Mouse (Mus musculus) liver, embryonic 15.5 days (tissue): Measurements from ENCODE around the gene Lhx6. TPM values are rescaled to one million over a fixed set of nuclear protein-coding genes. Genes with fewer than 3 reads are reported as not detected.
"Not testable (repeated sequence)": the region's sequence is repeated elsewhere in the genome, so short reads cannot be mapped to it uniquely, and the experiment has no call there.

Source experiments
- ATAC-seq: fragments of 200-750 bp; cut with Nextera tagmentation; 2 replicates; pipeline ENCODE4 v1.8.0; 2017; ENCODE audit warnings: moderate number of reproducible peaks, mild to moderate bottlenecking, moderate library complexity; ENCODE audit not compliant: insufficient read depth
- H3K27ac ChIP-seq: fragments of 300-500 bp; sonication (generic); replicated peaks from 2 replicates; pipeline ENCODE4 v1.5.1; 2015; ENCODE audit warnings: mild to moderate bottlenecking, inconsistent platforms
- H3K27me3 ChIP-seq: fragments of 300-500 bp; sonication (generic); 2 replicates; pipeline ENCODE4 v1.6.1; 2015; ENCODE audit warnings: mild to moderate bottlenecking, inconsistent platforms
- H3K36me3 ChIP-seq: fragments of 300-500 bp; sonication (generic); replicated peaks from 2 replicates; pipeline ENCODE4 v1.6.1; 2015; ENCODE audit warnings: moderate library complexity, mild to moderate bottlenecking, inconsistent platforms
- H3K4me1 ChIP-seq: fragments of 300-500 bp; sonication (generic); replicated peaks from 2 replicates; pipeline ENCODE4 v1.6.1; 2015; ENCODE audit warnings: inconsistent platforms
- H3K4me2 ChIP-seq: fragments of 300-500 bp; sonication (generic); 2 replicates; pipeline ENCODE4 v1.6.1; 2015; ENCODE audit warnings: moderate library complexity, mild to moderate bottlenecking, inconsistent platforms
- H3K4me3 ChIP-seq: fragments of 300-500 bp; sonication (generic); replicated peaks from 2 replicates; pipeline ENCODE4 v1.5.1; 2015; ENCODE audit warnings: mild to moderate bottlenecking, inconsistent platforms
- H3K9ac ChIP-seq: fragments of 300-500 bp; sonication (generic); 2 replicates; pipeline ENCODE4 v1.6.1; 2015; ENCODE audit warnings: moderate library complexity, mild to moderate bottlenecking, inconsistent platforms
- H3K9me3 ChIP-seq: fragments of 300-500 bp; sonication (generic); replicated peaks from 2 replicates; pipeline ENCODE4 v1.6.1; 2016; ENCODE audit warnings: inconsistent platforms
- WGBS: fragments of 180-500 bp; shearing (Covaris S2); methylation state at CpG from one replicate; pipeline ENCODE4 v1.1.7; 2015; ENCODE audit warnings: mixed read lengths; ENCODE audit not compliant: insufficient replicate concordance; 5-methylcytosine and 5-hydroxymethylcytosine counted together
- polyA plus RNA-seq: library from polyadenylated mRNA; unstranded; fragments of >200 nt; fragmentation: Nextera tagmentation; extraction: Ambion mirVana; gene quantifications from 2 replicates; pipeline ENCODE4 v1.2.1, GENCODE M21; 2015

The Lhx6 gene
- polyA plus RNA-seq, result 0.31 and 0.37 TPM in 2 replicates

DNA sequence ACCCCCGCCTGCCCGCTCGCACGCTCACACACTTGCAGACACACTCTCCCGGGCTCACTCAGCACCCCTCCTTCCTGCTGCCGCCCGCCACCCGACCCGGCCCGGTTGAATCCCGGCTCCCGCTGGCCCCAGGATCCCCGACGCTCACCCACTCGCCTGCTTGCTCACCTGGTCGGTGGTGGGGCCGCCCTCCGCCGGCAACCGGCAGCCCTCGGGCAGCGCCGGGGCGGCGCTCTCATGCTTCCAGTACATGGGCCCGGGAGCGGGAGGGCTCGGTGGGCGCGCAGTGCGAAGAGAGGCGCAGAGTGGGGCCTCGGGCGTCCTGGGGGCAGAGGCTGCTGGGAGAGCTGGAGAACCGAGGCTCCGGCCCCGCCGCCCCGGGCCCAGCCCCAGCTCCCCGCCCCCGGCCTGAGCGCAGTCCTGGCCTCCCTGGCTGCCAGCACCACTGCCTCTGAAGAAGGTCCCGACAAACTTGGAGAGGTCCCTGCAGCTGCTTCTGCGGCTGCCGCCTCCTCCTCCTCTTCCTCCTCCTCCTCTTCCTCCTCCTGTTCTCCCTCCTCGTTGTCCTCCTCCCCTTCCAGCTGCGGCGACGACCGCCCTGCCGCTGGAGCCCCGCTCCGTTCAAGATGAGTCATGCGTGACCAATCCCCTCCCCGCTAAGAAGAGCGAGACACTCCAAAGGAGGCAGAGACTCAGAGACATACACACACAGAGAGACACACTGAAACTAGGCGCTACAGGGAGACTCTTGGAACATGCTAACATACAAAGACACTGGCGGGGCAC lies at the start of gene Lhx6:
Gene Lhx6, minus strand, starts transcription at position 453 of the 786 bp plus-strand sequence.
- Histone ChIP-seq H3K4me2 (peak within 1 kb of the TSS; percentile 51), H3K4me1 (peaks cover 22% of the 10 kb centered on the region), H3K27me3 (peaks cover 99% of the 10 kb centered on the region), H3K4me3 (peak within 1 kb of the TSS; percentile 35), H3K27ac (no peak within 1 kb of the TSS), H3K9me3 (no peaks in the 10 kb centered on the region), H3K36me3 (no peaks in the 10 kb centered on the region), H3K9ac (no peak within 1 kb of the TSS)
- under 1% methylated on average over 58 of the region's 58 CpGs for WGBS
- ATAC-seq, result no peak

DNA sequence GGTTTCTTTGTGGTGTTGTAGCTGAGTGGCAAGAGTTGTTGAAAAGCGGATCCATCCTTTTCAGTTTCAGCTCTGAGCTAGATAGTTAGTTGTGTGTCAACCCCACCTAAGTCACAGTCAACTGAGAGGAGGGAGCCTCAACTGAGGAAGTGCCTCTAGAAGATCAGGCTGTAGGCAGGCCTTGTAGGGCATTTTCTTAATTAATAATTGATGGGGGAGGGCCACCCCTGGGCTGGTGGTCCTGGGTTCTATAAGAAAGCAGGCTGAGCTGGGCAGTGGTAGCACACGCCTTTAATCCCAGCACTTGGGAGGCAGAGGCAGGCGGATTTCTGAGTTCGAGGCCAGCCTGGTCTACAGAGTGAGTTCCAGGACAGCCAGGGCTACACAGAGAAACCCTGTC lies 47.2 kb upstream of the Lhx6 start:
- H3K9ac ChIP-seq, ATAC-seq, H3K4me3 ChIP-seq, H3K4me1 ChIP-seq, H3K27me3 ChIP-seq, H3K27ac ChIP-seq, H3K9me3 ChIP-seq, H3K4me2 ChIP-seq: not testable (repeated sequence)
- peaks cover 37% of the 10 kb centered on the region for H3K36me3 ChIP-seq
- 75% methylated on average over 4 of the region's 4 CpGs for WGBS

DNA sequence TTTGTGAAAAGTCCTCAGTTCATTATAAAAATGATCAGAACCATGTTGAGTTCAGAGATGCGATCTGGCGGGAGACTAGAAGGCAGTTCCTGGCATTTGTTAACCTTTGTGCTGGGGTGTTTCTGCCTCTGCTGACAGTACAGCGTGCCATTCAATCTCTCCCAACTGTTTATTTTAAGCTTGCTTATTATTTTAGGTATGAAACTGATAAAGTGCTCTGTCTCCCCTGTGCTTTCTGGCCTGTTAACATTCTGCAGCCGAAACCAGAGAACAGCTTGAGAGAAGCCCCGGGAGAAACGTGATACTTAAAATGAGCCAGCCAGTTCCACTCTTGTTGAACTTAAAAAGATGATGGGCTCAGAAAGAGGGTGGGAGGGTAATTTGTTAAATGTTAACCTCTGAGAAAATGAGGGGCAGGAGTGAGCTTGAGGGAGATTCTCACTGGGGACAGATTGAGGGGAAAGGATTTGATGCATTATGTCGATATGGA lies 43.7 kb upstream of the Lhx6 start:
- no peaks in the 10 kb centered on the region for H3K27me3 ChIP-seq
- H3K4me3 ChIP-seq, result no peak overlapping the region
- no peaks in the 10 kb centered on the region for H3K9me3 ChIP-seq
- H3K4me2 ChIP-seq, result no peak overlapping the region
- H3K27ac ChIP-seq, result no peak overlapping the region
- no peaks in the 10 kb centered on the region for H3K4me1 ChIP-seq
- 83% methylated on average over 7 of the region's 7 CpGs for WGBS
- ATAC-seq, result no peak
- H3K9ac ChIP-seq, result no peak overlapping the region
- H3K36me3 ChIP-seq, result peaks cover 23% of the 10 kb centered on the region

DNA sequence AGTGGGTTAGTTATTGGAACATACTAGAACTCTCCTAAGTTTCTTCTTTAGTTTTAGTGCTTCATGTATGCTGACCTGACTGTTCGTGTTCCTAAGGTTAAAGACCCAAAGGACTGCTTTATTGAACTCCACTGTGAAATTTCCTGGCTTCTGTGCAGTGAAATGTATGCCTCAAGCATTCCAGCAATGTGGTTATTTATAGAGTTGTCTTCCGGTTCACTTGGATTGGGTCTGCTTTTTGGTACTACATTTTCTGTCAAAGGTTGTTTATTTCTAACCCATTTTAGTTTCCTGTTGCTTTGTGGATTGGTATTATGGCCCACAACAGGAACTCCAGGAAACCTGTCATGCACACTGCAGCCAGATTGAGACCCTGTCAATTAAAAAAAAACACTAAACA lies 33.9 kb upstream of the Lhx6 start:
- Histone ChIP-seq H3K9me3 (no peaks in the 10 kb centered on the region), H3K36me3 (peaks cover 18% of the 10 kb centered on the region), H3K9ac (no peak overlapping the region), H3K27me3 (no peaks in the 10 kb centered on the region), H3K27ac (peak overlapping the region; percentile 3; the same call in 1 of the 2 replicates), H3K4me1 (peaks cover 23% of the 10 kb centered on the region), H3K4me3 (no peak overlapping the region), H3K4me2 (no peak overlapping the region)
- ATAC-seq, result no peak
- 67% methylated on average over 2 of the region's 2 CpGs for WGBS

DNA sequence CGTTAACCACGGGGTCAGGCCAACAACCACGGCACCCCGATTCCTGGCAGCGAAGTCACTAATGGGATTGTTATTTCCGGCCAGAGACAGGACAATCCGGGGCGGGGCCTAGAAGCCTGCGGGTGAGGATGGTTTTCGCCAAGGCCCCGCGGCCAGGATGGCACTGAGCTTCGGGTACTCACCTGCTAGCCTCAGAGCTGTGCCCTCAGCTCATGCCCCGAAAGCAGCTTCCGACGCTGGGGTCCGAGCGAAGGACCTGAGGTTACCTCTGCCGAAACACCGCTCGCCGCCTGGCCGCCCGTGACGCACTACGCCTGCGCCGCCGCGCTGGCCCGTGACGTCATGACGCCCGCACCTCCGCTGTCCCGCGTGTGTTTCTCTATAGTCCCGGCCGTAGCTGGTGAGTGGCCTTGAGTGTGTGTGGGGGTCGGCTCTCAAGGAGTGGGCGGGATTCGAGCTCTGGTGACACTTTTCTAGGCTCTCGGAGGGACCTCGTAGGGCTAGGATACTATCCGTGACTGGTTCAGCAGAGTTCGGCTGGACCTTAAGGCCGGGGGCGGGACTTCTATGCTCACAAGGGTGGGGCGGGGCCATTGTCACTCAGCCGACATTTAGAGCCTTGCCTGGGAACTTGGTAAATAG lies 31.2 kb upstream of the Lhx6 start, which contains the start of the genes Mrrf and Rbm18:
Gene Mrrf, plus strand, starts transcription at position 90 of the 642 bp plus-strand sequence.
Gene Rbm18, minus strand, starts transcription at position 474 of the 642 bp plus-strand sequence.
- H3K27me3 ChIP-seq, result no peaks in the 10 kb centered on the region
- H3K4me1 ChIP-seq, result peaks cover 23% of the 10 kb centered on the region
- peak within 1 kb of the TSS; percentile 80 for H3K4me2 ChIP-seq
- under 1% methylated on average over 50 of the region's 50 CpGs for WGBS
- peak within 1 kb of the TSS; percentile 85 for H3K9ac ChIP-seq
- H3K9me3 ChIP-seq, result no peaks in the 10 kb centered on the region
- H3K27ac ChIP-seq, result peak within 1 kb of the TSS; percentile 85
- ATAC-seq, result peak; percentile 94
- peak within 1 kb of the TSS; percentile 89 for H3K4me3 ChIP-seq
- H3K36me3 ChIP-seq, result peaks cover 33% of the 10 kb centered on the region

DNA sequence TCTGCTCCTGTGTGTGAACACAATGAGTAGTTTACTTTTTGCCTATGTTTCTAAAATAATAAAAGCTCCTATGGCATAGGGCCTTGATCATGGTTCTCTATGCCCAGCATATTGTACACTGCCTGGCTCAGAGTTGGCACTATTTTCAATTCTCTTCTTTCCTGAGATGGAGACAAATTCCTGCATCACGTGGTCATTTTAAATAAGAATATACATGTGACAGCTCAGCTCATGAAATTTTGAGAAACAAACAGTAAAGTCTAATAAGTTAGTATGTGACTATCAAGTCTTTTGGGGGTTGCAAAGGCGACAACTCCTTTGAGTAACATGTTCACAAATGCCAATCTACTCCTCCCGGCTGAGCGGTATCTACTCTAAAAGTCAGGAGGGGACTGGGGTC lies 30.7 kb upstream of the Lhx6 start:
- ATAC-seq, result no peak
- Histone ChIP-seq H3K9ac (peak overlapping the region; percentile 85), H3K4me1 (peaks cover 23% of the 10 kb centered on the region), H3K9me3 (no peaks in the 10 kb centered on the region), H3K4me3 (peak overlapping the region; percentile 89), H3K4me2 (peak overlapping the region; percentile 80), H3K27ac (peak overlapping the region; percentile 85), H3K36me3 (peaks cover 34% of the 10 kb centered on the region), H3K27me3 (no peaks in the 10 kb centered on the region)
- WGBS, result 0% methylated on average over 4 of the region's 4 CpGs

DNA sequence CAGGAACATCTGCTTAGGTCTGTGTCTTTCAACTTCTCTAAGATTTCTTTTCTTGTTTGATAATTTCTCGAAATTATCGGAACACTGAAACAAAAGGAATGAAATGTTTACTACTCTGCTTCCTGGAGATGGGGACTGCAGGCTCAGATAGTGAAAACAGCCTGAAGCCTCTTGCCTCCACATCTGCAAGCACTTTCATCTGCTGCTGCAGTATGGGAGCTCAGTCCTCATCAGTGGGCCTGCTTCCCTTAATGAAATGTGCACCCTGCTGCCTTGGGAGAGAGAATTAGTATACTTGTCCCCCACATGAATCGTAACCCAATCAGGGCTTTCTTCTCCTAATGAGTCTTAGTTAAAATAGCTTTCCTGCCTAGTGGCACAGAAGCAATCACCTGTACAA lies 23.8 kb upstream of the Lhx6 start:
- H3K27ac ChIP-seq, result no peak overlapping the region
- ATAC-seq, result no peak
- 82% methylated on average over 3 of the region's 3 CpGs for WGBS
- H3K9me3 ChIP-seq, result no peaks in the 10 kb centered on the region
- no peaks in the 10 kb centered on the region for H3K4me1 ChIP-seq
- H3K27me3 ChIP-seq, result no peaks in the 10 kb centered on the region
- no peak overlapping the region for H3K9ac ChIP-seq
- peaks cover 80% of the 10 kb centered on the region for H3K36me3 ChIP-seq
- no peak overlapping the region for H3K4me3 ChIP-seq
- H3K4me2 ChIP-seq, result no peak overlapping the region

DNA sequence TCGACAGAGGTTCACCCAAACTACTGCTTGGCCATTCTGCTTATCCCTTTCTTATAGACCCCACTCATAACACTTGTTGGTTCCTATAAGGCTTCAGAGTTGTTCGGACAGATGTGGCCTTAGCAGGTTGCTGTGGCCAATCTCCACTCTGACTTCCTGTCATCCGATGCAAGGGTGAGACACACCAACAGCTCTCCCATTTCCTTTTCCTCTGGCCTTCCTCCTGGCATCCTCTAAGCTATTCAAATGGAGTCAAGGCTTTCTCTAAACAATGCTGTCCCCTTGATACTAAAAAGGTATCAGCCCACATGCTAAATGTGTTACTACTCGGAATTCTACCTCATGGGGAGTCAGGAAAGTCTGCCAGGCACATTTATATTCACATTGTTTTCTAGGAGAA lies 22.8 kb upstream of the Lhx6 start:
- Histone ChIP-seq H3K36me3 (peaks cover 77% of the 10 kb centered on the region), H3K4me1 (no peaks in the 10 kb centered on the region), H3K27ac (no peak overlapping the region), H3K4me2 (no peak overlapping the region), H3K9ac (no peak overlapping the region), H3K4me3 (no peak overlapping the region), H3K9me3 (no peaks in the 10 kb centered on the region), H3K27me3 (no peaks in the 10 kb centered on the region)
- no peak for ATAC-seq
- WGBS, result 58% methylated on average over 4 of the region's 4 CpGs

DNA sequence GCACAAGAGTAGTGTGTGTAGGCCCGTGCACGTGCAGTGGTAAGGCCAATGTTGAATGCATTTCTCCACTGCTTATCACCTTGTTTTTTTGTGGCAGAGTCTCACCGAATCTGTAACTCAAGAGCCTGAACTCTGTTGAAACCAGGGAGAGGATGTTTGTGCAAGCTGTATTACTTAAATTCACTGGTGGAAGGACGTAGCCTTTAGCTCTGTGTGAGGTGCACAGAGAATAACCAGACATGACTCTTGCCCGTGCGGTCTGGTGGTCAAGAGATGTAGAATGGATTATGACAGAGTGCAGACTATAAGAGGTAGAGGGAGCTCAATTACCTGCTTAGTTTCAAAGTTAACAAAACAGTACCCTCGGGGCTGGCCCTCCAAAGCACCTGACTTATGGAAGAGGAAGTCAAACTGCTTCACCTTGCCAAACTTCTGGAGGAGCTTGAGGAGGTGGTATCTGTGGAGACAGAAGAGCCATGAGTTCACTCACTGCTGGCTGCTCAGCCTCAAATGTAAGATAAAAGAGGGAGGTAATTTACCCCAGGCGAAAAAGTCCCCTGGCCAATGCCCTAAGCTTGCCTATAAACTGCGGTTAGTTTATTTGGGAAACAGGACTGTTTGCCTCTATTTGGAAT lies 21.7 kb upstream of the Lhx6 start:
- H3K9me3 ChIP-seq, result no peaks in the 10 kb centered on the region
- H3K36me3 ChIP-seq, result peaks cover 78% of the 10 kb centered on the region
- H3K4me1 ChIP-seq, result no peaks in the 10 kb centered on the region
- no peak for ATAC-seq
- no peak overlapping the region for H3K4me3 ChIP-seq
- H3K27me3 ChIP-seq, result no peaks in the 10 kb centered on the region
- no peak overlapping the region for H3K9ac ChIP-seq
- H3K4me2 ChIP-seq, result no peak overlapping the region
- 82% methylated on average over 9 of the region's 9 CpGs for WGBS
- H3K27ac ChIP-seq, result no peak overlapping the region

DNA sequence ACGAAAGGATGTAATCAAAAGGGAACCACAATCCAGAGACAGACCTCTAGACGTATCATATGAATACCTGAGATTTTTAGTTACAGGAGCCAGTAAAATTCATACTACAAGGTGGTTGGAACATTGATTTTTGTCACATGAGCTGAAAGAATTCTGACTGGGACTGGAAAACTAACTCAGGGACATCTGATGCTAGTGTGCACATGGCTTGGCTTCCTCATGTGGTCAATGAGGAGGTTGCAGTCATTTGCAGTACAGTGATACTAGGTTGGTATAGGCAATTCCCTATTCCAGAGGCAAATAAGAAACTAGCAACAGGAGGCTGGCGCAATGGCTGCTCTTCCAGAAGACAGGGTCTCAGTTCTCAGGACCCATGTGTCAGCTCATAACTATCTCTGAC lies 7.4 kb upstream of the Lhx6 start:
- WGBS, result 45% methylated on average over 3 of the region's 3 CpGs
- no peak overlapping the region for H3K4me3 ChIP-seq
- no peak for ATAC-seq
- H3K9ac ChIP-seq, result no peak overlapping the region
- no peak overlapping the region for H3K27ac ChIP-seq
- peaks cover 40% of the 10 kb centered on the region for H3K27me3 ChIP-seq
- H3K36me3 ChIP-seq, result peaks cover 15% of the 10 kb centered on the region
- no peak overlapping the region for H3K4me2 ChIP-seq
- no peaks in the 10 kb centered on the region for H3K9me3 ChIP-seq
- no peaks in the 10 kb centered on the region for H3K4me1 ChIP-seq

DNA sequence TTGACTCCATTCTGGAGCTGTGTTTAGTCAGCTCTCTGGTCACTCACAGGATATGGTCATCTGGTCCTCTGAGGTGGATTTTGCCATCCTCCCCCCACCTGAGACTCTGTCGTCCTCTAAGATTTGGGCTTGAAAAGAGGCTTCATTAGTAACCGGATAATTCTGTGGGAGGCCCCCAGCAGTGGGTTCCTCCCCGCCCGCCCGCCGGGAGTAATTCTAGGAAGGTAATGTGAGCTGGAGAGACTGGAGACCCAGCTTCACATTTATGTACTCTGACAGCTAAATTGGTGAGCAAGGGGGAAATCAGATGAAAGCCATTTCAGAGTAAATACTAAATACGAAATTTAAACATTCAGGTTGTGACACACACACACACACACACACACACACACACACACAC lies 3.4 kb upstream of the Lhx6 start:
- ATAC-seq, result no peak
- H3K36me3 ChIP-seq, result no peaks in the 10 kb centered on the region
- WGBS, result 12% methylated on average over 7 of the region's 7 CpGs
- no peak overlapping the region for H3K4me3 ChIP-seq
- peaks cover 80% of the 10 kb centered on the region for H3K27me3 ChIP-seq
- no peak overlapping the region for H3K4me2 ChIP-seq
- peaks cover 11% of the 10 kb centered on the region for H3K4me1 ChIP-seq
- H3K9me3 ChIP-seq, result no peaks in the 10 kb centered on the region
- no peak overlapping the region for H3K9ac ChIP-seq
- H3K27ac ChIP-seq, result no peak overlapping the region
